Mouse (Mus musculus): ENCODE data around the gene Zfp784.
"Not testable (repeated sequence)": the region's sequence is repeated elsewhere in the genome, so short reads cannot be mapped to it uniquely, and the experiment has no call there.

Gene Zfp784

GRCm38 (mm10) chr7:5038109-5038732 is at the start of gene Zfp784:
Gene Zfp784 (minus strand): TSS chr7:5038446.
- DNase-seq = peak; percentile 95 to 96

- DNase-seq = no peak
Observed at GRCm38 (mm10) chr7:5087886-5088285, 49.6 kb upstream of the Zfp784 start.

DNA sequence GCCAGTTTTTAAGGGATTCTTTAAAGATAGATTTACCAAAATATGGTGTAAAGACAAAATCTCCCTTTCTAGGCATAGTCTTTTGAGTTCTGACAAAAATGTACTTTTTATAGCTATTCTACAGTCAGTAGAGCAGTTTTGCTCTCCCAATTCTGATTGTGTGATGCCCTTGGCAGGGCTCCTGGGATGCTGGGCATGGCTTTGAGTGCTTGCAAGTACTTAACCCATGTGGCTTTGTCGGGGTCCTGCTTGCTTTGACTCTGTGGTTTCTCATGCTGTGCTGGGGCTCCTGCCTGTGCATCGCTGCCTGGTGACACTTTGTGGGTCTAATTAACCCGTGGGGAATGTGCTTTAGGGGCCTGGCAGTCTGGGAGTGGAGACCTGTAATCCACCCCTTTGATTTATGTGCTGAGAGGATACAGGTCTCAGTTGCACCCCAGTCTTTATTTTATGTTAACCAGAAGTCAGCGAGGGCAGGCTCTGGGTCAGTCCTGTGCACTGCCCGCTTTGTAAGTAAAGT is 48.7 kb upstream of the Zfp784 start:
- DNase-seq = no peak

DNA sequence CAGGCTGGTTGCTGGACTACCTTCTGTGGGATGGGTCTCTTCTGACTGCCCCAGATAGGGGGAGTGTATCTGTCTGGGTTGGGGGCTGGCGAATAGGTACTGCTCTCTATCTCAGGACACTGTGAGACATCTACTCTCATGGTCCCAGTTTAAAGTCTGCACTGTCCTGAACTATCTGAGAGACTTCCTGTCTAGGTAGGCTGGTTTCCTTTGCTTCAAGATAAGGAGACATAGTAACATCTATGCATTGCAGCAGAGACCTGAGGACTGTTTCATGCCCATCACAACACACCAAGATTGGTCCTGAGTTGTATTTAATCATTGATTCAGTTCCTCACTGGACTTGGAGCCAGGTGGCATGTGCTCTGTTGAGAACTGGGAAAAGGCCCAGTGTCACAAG is 47.3 kb upstream of the Zfp784 start:
- no peak for DNase-seq

DNA sequence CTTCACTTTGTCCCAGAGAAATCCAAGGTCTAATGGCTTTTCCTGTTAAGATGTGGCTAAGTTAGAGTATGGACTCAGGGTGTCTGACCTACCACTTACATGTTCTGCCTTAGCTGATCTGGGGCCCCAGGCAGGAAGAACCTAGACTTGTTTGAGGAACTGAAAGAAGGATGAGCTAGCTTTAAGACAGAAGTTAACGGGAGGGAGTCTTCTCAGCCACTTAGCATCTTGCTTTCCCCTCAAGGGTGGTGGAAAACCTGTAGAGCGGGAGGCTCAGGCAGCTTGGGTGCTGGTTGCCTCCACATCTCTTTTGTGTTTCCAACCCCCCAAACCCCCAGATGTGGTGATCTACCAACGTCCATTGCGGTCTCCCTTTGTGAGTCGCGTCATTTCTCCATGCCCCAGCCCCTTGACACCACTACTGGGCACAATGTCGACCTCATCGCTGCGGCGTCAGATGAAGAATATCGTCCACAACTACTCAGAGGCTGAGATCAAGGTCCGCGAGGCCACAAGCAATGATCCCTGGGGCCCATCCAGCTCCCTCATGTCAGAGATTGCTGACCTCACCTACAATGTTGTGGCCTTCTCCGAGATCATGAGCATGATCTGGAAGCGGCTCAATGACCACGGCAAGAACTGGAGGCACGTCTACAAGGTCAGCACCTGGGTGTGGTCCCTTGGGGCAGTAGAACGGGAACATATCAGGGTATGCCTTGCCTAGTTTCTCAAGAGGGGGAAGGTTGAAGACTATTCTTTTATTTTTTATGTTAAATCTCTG is 45.3 kb upstream of the Zfp784 start:
- DNase-seq = no peak

DNA sequence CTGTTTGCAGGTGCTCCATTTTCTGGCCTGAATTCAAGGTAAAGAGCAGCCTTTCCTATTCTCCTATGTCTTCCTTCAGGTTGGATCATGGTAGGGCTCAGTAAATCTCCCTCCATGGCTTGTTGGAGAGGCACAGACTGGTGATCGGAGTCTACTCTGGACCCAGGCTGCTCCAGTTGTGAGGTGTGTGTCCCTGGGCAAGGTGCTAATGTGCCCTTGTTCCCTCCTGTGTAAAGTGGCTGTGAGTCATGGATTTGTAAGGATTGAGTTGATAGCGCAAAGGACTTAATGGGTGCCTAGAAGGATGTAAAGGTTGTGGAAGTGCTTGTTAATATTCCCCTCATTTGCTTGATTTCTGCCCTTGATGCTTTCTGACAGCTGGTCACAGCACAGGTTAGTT is 43.7 kb upstream of the Zfp784 start:
- DNase-seq = no peak

DNA sequence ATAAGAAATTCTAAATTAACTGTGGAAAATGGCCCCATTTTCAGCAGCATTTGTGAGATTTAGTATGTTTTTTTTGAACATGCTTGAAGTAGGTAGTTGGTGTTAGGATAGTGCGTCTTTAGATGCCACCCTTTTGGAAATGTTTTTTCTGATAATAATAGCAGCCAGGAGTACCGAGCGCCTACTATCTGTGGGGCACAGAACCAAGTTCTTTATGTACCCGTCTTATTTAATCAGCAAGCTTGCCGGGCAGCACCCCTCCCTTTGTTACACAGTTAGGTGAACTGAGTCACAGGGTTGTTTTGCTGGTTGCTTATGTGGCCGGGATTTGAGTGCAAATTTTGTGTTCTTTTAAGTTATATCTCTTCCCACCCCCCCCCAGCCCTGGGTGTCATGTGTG is 43.0 kb upstream of the Zfp784 start:
- DNase-seq = no peak

GRCm38 (mm10) chr7:5080815-5081214 is 42.6 kb upstream of the Zfp784 start:
- no peak for DNase-seq

DNA sequence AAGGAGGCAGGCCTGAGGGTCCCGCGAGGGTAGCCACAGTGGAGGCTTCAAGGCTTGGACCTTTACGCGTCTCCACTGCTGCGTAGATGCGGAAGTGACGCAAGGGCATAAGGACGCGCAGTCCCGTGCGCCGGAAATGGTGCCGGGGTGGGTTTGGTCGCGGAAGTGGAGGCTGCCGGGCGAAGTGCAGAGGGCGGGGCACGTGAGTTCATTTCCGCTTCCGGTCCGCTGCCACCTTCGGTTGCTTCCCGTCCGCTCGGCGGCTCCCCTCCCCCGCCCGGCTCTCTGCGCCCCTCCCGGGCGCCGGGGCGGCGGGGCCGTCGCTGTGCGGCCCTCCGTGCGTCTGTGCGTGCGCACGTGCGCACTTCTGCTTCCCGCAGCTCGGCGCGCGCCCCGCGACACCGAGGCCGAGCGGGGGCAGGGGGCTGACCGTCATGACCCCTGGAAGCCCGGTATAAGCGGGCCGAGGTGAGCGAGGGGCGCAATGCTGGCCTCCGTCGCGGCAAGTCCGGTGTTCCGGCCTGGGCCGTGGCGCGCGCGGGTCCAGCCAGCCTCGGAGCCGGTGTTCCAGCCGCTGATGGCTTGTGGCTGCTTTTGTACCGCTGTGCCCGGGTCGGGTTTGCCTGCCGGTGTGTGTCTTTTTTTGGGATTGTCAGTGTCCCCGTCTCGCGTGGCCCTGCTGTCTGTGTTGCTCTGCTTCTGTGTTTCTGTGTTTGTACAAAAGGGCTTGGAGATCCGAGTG is 41.9 kb upstream of the Zfp784 start, which contains the start of gene Epn1:
TSS of gene Epn1 (plus strand) at position 226 of the 742 bp plus-strand sequence.
- DNase-seq = peak; percentile 98

DNA sequence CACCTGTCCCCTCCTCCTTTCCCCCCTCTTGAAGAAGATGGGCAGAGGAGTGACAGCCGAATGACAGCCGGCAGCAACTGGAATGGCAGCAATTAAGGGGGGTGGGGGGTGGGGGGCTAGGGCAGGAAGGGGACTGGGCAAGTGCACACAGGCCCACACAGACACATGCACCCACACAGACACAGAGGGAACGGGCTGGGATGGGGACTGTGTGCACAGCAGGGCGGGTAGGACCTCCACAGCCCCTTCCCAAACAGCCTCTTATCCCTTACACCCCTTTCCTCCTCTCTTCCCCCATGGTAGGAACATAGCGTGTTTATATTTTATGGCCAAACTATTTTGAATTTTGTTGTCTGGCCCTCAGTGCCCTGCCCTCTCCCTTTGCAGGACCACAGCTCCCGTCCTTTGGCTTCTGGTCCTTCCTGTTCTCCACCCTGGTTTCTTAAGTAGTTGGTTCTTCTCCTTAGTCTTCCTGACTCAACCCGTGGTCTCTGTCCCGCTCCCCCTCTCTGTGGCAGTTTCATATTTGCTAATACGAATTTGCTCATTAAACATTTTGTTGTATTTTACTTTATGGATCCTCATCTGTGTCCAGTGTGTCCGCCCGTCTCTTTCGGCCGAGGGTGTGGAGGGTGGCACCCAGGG is 41.2 kb upstream of the Zfp784 start:
- DNase-seq = not testable (repeated sequence)

DNA sequence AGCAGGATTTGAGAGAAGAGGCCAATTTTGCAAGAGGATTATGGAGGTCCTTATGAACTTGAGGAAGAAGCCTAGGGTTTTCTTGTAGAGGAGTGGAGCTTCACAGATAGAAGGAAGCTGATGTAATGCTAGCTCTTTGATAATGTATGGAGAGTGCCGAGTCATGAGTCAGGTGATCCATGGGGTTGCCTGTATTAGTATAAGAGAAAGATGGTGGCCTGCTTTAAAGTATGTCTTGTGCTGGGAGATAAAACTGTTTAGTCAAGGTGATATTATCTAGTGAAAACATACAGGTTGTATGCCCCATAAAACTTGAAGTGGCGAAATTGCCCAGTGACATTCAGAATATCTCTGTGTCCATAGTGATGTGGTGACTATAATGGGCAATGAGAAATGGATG is 38.7 kb upstream of the Zfp784 start:
- DNase-seq = no peak

GRCm38 (mm10) chr7:5074984-5075383 is 36.7 kb upstream of the Zfp784 start:
- no peak for DNase-seq

DNA sequence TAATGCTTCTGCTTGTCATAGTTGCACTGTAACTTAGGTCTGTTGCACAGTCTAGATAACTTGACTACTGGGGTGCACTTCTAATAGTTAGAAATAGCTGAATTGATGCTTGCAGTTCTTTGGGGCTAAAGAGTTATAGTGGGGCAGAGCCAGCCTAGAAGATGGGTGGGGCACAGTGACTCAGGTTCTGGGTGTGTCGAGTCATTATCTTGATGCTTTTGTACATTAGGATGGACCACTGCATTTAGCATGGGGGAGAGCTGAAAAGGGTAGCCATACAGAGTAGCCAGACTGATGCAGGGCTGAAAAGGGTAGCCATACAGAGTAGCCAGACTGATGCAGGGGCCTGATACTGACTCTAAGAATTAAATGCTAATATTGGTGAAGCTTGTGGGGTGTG is 35.3 kb upstream of the Zfp784 start:
- DNase-seq = no peak

DNA sequence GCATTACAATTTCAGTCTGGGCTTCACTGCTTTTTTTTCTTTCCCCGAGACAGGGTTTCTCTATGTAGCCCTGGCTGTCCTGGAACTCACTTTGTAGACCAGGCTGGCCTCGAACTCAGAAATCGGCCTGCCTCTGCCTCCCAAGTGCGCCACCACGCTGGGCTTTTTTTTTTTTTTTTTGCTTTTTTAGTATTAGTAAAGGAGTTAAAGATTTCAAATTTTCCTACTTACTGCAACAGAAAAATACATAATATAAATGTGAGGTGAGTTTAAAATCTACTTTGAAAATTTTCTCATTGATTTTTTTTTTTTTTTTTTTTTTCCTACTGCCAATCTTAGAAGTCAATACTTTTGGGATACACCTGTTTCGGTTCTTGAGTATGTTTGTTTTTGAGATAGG is 26.6 kb upstream of the Zfp784 start:
- DNase-seq = no peak

DNA sequence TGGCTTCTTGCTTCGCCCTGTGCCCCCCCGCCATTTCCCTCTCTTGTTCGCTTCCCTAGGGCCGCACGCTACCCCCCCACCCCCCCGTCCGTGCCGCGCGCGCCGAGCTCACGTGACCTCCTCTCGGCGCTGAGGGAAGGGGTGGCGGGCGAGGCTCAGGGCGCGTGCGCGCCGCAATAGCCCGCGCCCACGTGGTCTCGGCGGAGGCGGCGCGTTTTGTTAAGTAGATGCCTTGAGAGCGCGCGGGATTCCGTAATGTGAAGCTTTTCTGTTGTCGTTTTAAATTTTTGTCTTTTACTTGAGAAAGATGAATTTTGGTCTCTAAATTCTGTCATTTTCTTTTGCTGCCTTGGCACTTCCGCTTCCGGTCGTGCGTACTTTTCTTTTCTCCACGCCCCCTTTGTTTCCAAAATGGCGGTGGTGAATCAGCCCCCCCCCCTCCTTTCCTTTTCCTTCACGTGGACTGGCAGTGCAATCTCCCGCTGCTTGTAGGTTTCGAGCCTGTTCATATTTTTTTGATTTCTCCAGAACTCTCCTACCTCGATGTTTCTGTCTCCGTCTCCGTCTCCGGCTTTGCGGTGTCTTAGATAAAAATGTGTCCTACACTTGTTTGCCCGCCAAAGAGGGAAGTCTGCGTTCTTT is 24.2 kb upstream of the Zfp784 start:
- DNase-seq = peak in 1 of 2 experiments; percentile 74

GRCm38 (mm10) chr7:5061774-5062359 is 23.6 kb upstream of the Zfp784 start, which contains the start of gene U2af2:
Gene U2af2 (plus strand): TSS chr7:5062143.
- DNase-seq = peak; percentile 97 to 99

DNA sequence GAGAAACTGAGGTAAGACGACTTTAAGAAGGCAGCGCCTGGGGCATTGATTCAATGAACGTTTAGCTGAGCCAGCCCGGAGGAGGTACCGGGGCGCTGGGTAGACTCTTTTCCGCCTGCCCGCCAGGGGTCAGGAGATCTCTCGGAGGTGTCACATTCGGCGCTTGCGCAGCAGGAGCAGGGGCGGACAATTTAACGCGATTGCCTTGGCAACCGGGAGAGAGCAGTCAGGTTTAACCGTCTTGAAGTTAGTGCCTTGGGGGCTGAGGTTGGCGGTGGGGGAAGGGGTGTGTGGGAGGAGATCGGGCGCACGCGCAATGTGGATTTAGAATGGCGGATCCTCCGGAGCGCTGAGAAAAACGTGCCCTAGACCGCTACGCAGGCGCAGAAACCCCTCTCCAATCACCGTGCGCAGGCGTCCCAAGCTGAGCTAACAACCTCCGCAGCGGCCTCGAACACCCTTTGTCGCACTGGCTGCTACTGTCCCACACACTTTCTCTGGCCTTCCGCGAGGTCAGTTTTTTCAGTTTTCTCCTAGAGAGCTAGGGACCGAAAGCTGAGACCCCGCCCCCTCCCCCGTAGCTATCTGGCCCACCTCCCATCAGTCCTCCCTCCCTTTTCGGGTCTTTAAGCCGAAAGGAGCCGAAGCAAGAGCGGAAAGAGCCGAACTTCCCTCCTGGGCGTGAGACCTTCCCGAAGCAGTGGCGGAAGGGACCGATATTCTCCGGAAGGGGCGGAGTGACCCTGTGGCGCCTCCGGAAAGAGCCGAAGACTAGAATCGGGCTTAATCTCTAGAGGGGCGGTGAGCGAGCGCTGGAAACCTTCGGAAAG is 22.9 kb upstream of the Zfp784 start:
- peak; percentile 100 for DNase-seq

DNA sequence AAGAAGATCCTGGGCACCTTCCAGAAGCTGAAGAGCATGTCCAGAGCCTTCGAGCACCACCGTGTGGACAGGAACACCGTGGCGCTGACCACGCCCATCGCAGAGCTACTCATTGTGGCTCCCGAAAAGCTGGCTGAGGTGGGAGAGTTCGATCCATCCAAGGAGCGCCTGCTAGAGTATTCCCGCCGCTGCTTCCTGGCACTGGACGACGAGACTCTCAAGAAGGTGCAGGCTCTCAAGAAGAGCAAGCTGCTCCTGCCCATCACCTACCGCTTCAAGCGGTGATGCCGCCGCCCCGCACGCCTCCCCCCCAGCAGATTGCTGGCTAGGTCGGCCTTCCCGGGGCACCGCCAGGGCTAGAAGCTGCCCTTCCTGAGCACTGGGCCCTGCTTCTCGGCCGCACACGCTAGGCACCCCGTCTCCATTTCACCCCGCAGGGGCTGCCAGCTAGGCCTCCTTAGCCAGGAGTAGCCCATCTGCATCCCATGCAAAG is 22.0 kb upstream of the Zfp784 start:
- DNase-seq = peak; percentile 93 to 95

GRCm38 (mm10) chr7:5059421-5059820 is 21.2 kb upstream of the Zfp784 start:
- peak in 1 of 2 experiments; percentile 31 for DNase-seq

DNA sequence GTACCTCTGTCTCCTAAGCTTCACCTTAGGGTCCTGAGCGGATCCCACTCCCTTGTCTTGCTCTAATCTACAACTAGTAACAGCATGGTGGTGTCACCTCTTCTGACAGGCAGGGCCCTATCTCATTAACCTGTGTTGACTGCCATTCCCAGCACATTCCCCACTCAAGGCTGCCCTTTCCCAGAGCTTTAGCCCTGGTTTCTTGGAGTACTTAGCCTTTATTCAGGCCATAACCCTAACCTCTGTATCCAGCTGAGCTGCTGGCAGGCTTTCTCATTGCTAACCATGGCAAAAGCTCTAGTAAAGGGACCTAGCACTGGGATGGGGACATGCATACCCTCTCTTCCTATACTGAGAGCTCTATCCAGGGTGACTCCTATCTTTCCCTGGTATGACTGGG is 20.4 kb upstream of the Zfp784 start:
- DNase-seq = no peak

GRCm38 (mm10) chr7:5057804-5058203 is 19.6 kb upstream of the Zfp784 start:
- DNase-seq = no peak

Measured in cerebellum, postnatal 14 days (tissue).